Mouse (Mus musculus) spleen, postnatal 36 days (tissue): Measurements from ENCODE around the gene Dll4.

Experiments used
- DNase-seq, 2 experiments: peaks; one replicate each; pipeline ENCODE4 v3.0.0; 2022; ENCODE audit warnings: low spot score in 2 of 2, mixed read lengths in 1 of 2

The Dll4 gene

DNA sequence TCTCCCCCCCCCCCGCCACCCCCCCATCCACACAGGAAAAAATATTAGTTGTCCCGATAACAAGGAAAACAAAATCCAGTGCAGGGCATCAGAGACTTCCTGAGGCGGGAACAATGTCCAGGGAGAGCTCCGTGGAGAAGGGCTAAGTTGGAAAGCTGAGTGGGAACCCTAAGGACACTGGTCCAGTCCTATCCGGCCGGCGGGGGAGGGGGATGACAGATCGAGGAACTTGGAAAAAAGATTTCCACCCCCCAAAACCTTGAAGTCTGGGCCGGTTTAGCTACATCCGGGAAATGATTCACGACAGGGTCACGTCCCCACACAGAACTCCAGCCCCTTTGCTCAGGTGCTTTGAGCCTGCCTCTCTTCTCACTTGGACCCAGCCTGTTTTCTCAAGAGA is 14.0 kb upstream of the Dll4 start:
- DNase-seq, result no peak

DNA sequence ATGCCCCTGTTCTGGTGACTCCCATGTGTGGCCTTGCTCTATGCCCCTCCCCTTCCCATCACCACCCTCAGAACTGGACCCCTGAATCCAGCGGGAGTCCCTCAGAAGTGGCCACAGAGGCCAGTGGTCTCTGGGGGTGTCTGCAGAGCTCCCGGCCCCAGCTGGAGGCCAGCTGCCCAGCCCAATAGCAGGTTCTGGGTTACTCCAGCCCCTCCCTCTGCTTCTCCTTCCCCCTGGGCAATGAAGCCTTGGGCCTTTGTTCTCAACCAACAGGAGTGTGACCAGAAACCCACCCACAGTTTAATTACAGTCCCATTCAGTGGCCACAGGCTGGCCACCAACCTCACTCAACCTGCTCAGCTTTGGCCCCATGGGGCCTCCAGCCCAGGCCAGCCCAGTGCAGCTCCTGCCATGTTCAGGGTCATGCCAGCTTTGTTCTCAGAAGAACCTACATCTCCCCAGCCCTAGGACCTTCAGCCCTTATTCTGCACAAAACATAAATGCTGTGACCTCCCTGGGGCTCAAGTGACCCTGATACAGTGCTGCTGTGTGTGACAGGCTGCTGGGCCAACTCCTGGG is 13.1 kb upstream of the Dll4 start:
- DNase-seq, result no peak

DNA sequence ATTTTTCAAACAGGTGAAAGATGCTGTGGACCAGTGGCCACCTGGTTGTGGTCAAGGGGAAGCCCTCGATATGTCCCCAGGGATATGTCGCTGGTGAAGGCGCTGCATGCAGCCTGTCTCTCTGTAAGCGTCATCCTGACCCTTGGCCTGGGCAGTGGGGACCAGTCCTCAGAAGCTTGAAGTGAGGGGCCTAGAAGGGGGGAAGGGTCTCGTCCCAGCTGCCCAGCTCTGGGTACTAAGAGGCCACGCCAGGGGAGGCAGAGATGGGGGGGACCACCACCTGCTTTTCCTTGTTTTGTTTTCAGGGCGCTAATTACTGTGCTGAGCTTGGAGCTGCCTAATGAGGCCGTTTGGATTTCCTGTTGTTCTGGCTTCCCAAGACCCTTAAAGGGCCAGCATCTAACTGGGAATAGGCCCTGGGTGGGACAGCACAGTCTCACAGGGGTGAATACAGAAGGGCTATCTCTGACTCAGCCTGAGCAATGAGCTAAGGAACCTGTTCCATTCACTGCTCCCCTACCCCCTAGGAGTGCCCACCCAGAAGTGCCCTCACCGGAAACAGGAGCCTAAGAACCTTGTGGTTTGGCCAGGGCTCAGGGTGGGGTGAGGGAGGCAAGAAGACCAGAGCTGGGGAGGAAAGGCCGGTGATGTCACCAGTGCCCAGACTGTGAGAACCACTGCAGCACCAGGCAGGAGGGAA is 11.7 kb upstream of the Dll4 start:
- DNase-seq, result no peak

DNA sequence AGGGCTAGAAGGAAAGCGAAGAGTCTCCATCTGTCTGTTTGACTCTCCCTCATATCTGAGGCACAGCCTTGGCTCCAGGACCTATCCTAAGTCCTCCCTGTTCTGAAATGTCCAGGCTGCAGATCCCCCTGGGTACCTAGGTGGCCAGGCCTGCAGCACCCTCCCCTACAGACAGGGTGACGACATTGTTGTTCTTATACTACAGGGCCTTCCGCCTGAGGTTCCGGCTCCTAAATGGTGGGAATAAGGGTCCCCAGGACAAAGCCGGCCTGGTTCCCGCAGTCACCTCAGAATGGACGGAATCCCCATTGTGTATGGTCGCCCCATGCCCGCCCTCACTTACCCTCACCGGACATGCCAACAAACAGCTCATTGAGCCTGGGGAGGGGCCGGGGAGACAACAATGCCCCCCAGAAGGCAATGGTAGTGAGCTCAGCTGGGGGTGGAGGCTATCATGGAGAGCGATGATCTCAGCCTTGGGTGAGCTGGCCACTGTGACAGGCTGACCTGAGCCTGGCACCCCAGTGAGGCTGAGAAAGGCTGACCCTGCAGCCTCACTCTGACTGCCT is 10.8 kb upstream of the Dll4 start:
- DNase-seq, result no peak

DNA sequence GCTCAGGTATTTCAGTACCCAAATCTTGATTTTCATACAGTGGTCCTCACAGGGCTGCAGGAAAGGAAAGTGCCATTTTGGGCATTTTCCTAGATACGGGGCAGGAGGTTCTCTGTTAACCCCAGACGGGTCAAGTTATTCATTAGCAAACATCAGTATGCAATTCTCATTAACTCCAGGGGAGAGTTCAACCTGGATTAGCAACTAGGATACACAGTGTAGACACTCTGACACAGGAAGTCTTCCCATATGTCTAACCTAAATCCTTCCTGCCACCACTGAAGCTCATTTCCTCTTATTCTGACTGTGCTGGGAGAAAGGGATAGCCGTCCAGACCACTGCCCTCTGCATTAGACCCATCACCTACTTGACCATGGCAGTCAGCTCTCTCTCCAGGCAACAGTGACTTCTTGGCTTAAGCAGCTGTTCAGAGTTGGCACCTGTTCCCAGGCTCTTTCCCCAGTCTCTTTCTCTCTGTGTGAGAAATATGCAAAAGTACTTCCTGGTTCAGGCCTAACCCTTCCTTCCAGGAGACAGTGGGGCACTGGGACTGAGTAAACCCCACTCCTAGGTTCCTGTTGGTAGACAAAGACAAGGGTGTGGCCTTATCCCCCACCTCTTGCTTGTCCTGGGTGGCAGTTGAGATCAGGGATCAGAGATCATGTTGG is 7.4 kb upstream of the Dll4 start:
- DNase-seq, result no peak

DNA sequence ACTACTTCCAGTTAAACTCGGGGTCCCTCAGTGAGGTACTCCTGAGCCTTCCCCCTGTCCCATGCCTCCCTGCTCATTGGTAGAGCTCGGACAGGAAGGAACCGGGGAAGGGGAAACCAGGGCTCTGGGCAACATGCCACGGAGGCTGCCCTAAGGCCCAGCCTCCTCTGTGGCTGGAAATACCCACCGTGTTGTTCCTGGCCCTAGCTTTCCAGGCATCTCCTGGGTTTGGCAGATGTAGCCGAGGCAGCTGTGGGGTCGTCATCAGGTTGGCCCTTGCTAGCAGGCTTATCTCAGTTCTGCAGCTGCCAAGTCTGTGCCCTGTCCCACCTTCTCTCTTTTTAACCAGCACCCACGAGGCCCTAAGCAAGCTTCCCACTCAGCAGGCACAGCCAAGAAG is 5.0 kb upstream of the Dll4 start:
- no peak for DNase-seq

DNA sequence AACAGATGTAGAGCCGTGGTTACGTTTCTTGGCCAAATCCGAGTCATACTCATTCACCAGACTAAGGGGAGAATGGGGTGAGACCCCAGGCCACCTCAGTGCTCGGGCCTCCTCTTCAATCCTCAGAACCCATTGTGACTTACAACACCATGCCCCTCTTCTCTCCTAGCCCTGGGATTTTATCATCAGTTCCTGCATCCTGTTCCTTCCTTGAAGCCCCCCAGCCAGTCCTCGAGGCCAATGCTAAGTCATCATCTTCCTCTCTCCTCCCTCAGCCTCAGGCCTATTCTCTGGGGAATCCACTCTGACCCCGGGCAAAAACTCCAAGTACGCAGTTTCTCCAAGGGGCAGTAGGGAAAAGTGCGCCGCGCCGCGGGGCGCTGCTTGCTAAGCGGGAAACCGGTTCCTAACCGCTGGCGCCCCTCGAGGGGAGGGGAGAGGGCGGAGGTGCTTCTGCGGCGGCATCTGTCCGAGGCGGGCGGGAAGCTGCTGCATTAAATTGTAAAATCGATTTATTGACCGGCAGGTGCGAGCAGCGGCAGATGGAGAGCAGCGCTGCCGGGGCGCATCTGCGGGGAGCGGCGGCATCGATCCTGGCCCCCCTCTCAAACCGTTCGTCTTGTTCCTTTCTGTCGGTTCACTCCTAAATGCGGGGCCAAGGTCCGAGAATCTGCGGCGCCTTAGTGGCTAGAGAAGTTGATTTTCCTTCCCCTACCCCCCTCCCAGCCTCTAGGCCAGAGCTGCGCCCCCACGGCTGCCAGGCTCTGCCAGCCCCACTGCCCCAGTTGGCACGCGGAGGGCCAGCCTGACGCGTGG is 3.6 kb upstream of the Dll4 start:
- no peak for DNase-seq

DNA sequence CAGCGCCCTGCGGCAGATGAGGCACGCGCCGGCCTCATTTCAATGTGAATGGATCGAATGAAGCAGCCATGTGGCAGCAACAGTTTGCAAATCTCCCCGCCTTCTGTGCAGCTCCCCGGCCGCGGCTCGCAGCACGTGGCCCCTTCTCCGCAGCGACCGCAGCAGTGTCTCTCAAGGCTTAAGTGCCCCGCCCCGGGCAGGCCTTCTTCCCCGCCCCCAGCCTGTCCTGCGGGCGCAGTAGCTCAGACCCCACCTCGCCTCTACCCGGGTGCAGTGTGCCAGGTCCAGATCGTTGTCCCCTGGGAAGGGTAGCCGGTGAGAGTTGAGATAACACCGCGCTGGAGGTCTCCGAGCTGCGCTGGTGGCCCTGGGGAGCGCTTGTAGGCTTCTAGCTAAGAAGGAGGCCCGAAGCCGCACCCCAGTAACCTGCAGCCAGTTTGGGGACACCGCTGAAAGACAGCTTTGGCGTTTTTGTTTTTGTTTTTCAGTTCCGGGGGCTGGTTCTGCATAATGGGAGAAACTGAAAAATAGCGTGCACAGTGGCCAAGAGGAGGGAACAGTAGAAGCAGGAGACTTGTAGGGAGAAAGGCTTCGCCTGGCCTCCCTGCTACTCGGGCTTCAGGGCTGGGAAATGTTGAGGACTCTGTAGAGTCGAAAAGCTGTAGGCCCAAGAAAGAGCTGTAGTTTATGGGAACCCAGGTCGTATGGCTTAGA is 2.8 kb upstream of the Dll4 start:
- peak; percentile 35 to 36 for DNase-seq

DNA sequence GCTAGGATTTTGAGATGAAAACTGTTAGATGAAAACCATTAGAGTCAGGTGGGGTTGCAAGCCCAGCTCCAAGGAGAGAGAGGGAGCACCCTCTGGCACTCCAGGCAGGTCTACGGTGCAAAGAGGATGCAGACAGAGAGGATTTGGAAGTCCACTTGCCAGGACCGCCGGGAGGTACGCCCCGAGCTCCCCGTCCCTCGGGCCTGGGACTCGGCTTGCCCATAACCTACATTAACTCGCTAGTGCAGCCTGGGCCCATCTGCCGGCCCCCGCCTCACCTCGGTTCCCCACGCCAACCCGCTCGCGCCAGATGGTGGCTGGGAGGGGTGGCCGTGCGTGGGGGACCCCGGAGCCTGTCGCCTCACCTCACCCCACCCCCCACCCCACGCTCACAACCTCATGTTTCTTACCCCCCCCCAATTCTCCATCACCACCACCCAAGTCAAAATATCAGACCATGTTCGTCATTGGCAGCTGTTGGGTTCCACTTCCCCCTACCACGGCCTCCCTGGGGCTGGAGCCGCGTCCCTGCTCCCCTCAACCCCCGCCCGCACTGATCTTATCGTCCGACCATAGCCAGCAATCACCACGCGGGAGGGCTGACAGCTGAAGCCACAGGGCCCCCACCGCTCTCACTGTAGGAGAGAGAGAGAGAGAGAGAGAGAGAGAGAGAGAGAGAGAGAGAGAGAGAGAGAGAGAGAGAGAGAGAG is 1.6 kb upstream of the Dll4 start:
- peak in 1 of 2 experiments; percentile 33 for DNase-seq

DNA sequence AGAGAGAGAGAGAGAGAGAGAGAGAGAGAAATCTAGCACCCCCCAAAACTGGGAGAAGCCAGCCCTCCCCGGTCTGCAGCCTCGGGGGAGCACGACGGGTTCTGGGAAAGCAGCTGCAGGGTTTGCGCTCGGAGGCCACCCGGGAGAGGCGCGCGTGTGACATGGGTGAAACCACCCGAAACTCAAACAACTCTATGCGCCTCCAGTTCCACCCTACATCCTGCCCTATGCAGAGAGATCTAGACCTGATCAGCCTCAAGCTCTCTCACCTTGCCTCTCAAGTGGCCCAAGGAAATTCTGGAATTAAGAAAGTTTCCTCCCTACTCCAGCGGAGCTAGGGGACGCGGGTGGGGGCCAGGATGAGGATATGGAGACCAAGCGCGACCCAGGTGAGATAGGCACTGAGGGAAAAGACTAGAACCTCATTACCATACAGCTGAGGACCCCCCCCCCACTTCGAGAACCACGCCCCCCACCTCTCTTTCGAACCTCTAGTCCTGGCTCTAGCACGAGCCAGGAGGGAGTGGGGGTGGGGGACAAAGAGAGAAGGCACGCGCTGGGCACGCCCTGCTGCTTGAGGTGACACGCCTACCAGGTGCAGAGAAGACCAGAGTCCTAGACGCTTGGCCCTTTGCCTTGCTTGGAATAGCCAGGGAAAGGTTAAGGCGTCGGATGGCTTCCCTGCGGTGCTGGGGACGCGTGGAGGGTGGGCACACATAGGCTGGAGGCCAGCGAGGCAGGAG is 837 bp upstream of the Dll4 start:
- DNase-seq, result no peak

DNA sequence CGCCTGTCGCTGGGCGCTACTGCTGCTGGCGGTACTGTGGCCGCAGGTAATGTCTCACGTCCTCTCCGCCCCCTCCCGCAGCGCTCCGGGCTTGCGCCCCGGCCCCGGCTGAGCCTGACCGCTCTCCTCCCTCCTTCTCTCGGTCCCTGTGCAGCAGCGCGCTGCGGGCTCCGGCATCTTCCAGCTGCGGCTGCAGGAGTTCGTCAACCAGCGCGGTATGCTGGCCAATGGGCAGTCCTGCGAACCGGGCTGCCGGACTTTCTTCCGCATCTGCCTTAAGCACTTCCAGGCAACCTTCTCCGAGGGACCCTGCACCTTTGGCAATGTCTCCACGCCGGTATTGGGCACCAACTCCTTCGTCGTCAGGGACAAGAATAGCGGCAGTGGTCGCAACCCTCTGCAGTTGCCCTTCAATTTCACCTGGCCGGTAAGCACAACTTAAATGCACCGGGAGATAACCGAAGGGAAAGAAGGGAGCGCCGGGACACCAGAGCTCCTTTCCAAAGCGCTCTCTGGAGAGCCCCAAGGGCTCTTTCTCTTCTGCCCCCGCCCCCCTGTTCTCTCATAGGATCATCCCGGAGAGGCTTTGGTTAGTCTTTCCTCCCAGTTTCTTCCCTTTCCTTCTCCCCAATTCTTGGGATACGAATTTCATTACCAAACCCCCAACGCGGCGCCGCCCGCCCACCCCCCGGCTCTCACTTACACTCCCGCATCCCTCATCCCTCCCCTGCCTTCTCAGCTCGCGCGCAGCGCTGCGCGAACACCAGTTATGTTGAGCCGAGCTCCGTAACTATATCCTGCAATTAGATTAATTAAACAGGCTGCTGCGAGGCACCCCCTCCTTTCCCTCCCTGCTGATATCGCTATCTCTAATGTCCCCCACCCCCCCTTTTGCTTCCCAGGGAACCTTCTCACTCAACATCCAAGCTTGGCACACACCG is 847 bp downstream of the Dll4 start:
- no peak for DNase-seq

DNA sequence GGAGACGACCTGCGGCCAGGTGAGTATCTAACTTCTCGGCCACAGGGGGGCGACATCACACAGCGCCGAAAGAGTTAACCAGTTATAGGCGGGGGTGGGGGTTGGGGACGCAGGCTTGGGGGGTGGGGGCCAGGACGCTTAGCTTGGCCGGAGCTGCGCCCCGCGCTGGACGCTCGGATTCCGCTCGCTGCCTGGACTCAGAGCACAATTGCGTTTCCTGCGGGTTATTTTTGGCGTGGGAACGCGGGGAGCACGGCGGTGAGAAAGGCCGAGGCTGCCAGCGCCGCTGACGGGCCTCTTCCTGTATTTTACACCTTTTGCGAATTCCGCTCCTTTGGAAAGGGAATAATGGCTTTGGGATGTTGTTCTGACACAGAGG is 1.5 kb downstream of the Dll4 start:
- DNase-seq, result no peak

DNA sequence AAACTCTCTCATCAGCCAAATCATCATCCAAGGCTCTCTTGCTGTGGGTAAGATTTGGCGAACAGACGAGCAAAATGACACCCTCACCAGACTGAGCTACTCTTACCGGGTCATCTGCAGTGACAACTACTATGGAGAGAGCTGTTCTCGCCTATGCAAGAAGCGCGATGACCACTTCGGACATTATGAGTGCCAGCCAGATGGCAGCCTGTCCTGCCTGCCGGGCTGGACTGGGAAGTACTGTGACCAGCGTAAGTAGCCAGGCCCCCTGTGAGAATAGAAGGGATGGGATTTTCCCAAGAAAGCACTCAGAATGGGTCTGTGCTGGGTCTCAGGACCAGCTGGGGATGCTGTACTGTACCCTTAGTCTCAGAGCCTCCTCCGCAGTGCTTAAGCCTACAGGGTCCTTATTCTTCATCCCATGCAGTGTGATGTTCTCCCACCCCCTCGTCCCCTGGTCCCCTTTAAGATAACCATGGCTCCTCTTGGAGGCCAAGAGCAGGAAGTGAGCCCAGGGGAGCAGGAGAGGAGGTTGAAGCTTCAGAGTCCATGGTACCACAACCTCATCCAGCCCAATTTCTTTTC is 2.5 kb downstream of the Dll4 start:
- no peak for DNase-seq

DNA sequence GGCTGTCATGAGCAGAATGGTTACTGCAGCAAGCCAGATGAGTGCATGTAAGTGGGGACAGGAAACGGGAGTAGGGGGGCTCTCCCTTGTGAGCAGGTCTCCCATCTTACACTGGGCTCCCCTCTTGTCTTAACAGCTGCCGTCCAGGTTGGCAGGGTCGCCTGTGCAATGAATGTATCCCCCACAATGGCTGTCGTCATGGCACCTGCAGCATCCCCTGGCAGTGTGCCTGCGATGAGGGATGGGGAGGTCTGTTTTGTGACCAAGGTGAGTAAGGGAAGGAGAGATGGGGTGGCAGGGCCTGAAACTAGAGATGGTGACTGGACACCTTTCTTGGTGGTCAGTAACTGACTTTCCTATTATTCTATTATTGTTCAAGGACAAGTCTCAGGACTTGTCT is 3.0 kb downstream of the Dll4 start:
- DNase-seq, result no peak

DNA sequence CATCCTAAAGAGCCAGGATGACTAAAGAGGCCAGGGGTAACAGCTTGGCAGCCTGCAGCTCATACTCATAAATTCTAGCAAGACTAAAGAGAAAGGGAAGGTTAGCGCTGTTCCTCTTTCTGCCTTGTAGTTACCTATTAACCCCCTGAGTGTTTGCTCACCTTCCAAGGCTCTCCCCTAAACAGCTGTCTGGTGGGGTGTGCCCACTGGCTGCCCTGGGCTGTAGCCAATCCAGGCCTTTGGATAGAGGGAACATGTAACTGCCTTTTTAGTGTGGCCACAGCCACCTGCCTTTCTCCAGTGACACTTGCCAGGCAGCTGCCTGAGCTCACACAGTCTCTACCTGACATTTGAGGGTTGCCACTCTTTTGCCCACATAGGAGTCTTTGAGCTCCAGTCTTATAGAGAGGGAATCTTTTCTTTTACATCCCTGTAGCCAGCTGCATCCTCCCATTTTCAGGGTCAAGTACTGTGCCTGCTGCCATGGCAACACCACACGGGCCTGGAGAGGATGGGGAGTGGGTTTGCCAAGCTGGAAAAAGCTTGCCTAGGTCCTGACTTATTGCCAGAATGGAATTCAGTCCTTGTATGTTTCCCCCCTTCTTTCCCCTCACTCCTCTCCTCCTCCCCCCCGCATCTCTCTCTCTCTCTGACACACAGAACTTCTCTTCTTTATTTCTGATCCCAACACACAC is 3.7 kb downstream of the Dll4 start:
- no peak for DNase-seq

DNA sequence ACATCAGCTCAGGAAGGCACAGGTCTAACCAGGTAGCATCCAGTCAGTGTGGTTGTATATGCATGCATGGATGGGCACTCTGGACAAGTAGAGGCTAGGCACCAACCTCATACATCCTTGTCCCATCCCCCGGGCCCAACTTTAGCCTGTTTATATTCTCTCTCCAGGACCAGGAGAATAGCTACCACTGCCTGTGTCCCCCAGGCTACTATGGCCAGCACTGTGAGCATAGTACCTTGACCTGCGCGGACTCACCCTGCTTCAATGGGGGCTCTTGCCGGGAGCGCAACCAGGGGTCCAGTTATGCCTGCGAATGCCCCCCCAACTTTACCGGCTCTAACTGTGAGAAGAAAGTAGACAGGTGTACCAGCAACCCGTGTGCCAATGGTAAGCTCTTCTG is 5.2 kb downstream of the Dll4 start:
- no peak for DNase-seq

DNA sequence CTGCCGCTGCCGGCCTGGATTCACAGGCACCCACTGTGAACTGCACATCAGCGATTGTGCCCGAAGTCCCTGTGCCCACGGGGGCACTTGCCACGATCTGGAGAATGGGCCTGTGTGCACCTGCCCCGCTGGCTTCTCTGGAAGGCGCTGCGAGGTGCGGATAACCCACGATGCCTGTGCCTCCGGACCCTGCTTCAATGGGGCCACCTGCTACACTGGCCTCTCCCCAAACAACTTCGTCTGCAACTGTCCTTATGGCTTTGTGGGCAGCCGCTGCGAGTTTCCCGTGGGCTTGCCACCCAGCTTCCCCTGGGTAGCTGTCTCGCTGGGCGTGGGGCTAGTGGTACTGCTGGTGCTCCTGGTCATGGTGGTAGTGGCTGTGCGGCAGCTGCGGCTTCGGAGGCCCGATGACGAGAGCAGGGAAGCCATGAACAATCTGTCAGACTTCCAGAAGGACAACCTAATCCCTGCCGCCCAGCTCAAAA is 6.6 kb downstream of the Dll4 start:
- DNase-seq, result no peak

DNA sequence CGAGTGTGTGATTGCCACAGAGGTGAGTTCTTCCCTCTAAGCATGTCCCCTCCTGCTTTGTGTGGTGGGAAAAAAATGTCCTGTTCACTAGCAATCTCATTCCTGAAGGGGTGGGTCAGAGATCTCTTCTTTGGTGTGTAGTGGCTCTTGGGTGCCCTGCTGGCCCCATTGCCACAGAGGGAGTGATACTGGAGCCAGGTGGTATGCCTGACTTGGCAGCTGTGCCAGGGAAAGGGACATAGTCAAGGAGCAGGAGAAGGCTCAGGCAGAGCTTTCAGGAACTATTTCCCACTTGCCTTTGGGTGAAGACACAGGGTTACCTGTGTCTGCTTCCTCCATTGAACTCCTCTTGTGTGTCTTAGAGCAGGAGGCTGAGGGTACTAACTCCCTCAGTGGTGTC is 8.6 kb downstream of the Dll4 start:
- DNase-seq, result no peak
